Mouse (Mus musculus) limb, embryonic 12.5 days (tissue): ENCODE measurements at regions not wholly inside any gene's neighbourhood (a gene's known extent, or its start where the extent isn't known, plus 50 kb on each side); places are given as distances from the start of the nearest gene placed in this dataset.
A peak's percentile ranks its signal among the peaks of the same experiment; 100 is the strongest.

ENCODE experiments used
- ATAC-seq: fragments of 200-750 bp; cut with Nextera tagmentation; 2 replicates; pipeline ENCODE4 v1.8.0; 2017; ENCODE audit warnings: low read depth, moderate TSS enrichment; ENCODE audit not compliant: insufficient number of reproducible peaks, insufficient read depth, low FRiP score, low TSS enrichment
- H3K27ac ChIP-seq: fragments of 300-500 bp; sonication (generic); 2 replicates; pipeline ENCODE4 v1.5.1; 2016; ENCODE audit warnings: mild to moderate bottlenecking, moderate library complexity
- H3K27me3 ChIP-seq: fragments of 300-500 bp; sonication (generic); 2 replicates; pipeline ENCODE4 v1.6.1; 2016; ENCODE audit warnings: mild to moderate bottlenecking, moderate library complexity
- H3K36me3 ChIP-seq: fragments of 300-500 bp; sonication (generic); 2 replicates; pipeline ENCODE4 v1.6.1; 2016; ENCODE audit warnings: mild to moderate bottlenecking, moderate library complexity
- H3K4me1 ChIP-seq: fragments of 300-500 bp; sonication (generic); replicated peaks from 2 replicates; pipeline ENCODE4 v1.6.1; 2016
- H3K4me2 ChIP-seq: fragments of 300-500 bp; sonication (generic); 2 replicates; pipeline ENCODE4 v1.6.1; 2016; ENCODE audit warnings: mild to moderate bottlenecking, moderate library complexity
- H3K4me3 ChIP-seq: fragments of 300-500 bp; sonication (generic); replicated peaks from 2 replicates; pipeline ENCODE4 v1.5.1; 2016; ENCODE audit warnings: mild to moderate bottlenecking
- H3K9ac ChIP-seq: fragments of 300-500 bp; sonication (generic); replicated peaks from 2 replicates; pipeline ENCODE4 v1.6.1; 2016; ENCODE audit warnings: mild to moderate bottlenecking, moderate library complexity
- H3K9me3 ChIP-seq: fragments of 300-500 bp; sonication (generic); 2 replicates; pipeline ENCODE4 v1.6.1; 2016; ENCODE audit warnings: mild to moderate bottlenecking, moderate library complexity
- WGBS: fragments of 180-500 bp; shearing (Covaris S2); methylation state at CpG from one replicate; pipeline ENCODE4 v1.1.7; 2016; 5-methylcytosine and 5-hydroxymethylcytosine counted together

DNA sequence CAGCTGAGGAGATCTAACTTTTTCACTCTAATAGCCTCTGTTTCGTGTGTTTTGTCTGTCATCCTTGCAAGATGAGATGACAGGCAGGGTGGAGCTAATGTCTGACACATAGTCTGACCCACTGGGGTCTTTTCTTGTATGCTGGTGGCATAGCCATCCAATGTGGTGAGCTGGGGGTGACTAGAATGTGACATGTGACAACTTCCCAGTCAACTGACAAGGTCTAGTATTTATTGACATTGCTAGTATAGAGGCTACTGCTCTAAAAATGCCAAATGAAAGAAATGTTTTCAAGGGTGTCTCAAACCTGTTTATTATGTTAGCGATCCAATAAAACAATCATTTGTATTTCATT lies 228.3 kb downstream of the Otor start:
- no peaks in the 10 kb centered on the region for H3K9me3 ChIP-seq
- H3K36me3 ChIP-seq = no peaks in the 10 kb centered on the region
- no peak for ATAC-seq
- no peak overlapping the region for H3K27ac ChIP-seq
- H3K27me3 ChIP-seq = no peaks in the 10 kb centered on the region
- no peak overlapping the region for H3K4me3 ChIP-seq
- 76% methylated on average over 2 of the region's 2 CpGs for WGBS
- H3K9ac ChIP-seq = no peak overlapping the region
- no peak overlapping the region for H3K4me2 ChIP-seq
- no peaks in the 10 kb centered on the region for H3K4me1 ChIP-seq

DNA sequence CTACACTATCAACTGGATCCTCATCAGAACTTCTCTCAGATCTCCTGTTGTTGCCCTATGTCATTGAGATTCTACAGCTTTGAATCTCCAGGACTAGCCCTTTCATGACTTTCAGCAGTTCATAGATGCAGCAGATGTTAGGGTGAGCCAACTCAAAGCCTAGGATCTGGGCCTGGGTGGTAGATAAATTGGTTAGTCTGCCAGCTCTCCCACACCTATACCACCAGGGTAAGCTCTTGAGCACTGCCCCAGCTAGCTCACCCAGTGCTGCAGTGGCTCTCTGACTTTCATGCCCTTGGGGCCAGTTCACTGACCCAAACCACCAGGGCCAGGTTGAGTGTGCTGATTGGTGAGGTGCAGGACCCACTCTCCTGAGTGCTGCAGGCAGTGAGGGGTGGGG lies 220.5 kb upstream of the Pcsk2 start:
- Histone ChIP-seq H3K27ac (no peak overlapping the region), H3K4me2 (no peak overlapping the region), H3K36me3 (no peaks in the 10 kb centered on the region), H3K4me1 (no peaks in the 10 kb centered on the region), H3K27me3 (no peaks in the 10 kb centered on the region), H3K4me3 (no peak overlapping the region), H3K9ac (no peak overlapping the region), H3K9me3 (no peaks in the 10 kb centered on the region)
- no peak for ATAC-seq

DNA sequence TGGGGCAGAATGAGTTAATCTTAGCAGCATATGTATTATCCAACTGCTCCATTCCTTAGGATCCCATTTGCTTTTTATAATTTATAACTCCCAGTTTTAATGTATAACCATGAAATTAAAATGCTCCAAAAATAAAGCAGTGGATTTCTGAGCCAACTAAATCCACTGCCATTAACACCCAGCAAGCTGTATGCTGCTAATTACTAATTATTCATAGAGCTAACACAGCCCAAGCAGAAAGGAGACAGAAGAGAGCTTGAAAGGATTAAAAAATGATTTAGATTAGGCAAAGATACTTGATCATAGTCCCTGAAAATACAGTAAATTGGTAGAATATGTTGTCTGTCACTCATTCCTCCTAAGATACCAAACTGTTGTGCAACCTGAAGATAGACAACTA lies 213.9 kb upstream of the Pcsk2 start:
- H3K9me3 ChIP-seq = no peaks in the 10 kb centered on the region
- H3K27me3 ChIP-seq = no peaks in the 10 kb centered on the region
- no peak overlapping the region for H3K4me2 ChIP-seq
- H3K9ac ChIP-seq = no peak overlapping the region
- no peaks in the 10 kb centered on the region for H3K36me3 ChIP-seq
- H3K27ac ChIP-seq = no peak overlapping the region
- H3K4me3 ChIP-seq = no peak overlapping the region
- no peaks in the 10 kb centered on the region for H3K4me1 ChIP-seq
- ATAC-seq = no peak

DNA sequence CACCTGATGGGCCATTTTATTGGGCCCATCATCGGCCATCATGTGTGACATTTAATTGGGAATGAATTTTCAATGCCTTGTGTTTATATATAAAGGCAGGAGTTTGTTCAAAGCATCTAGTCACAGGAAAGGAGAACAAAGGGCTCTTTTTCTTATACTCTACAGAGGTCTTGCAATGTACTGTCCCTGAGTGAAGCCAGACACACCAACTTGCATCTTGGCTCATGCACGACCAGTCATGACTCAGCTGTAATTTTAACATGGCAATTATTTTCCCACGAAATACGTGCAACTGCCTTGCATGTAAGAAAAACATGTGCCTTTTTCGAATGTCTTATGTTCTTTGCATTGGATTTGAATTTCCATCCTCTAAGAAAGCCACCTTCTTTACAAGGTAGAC lies 205.6 kb upstream of the Pcsk2 start:
- peak overlapping the region; percentile 41; the same call in 1 of the 2 replicates for H3K27ac ChIP-seq
- H3K9me3 ChIP-seq = no peaks in the 10 kb centered on the region
- H3K4me1 ChIP-seq = peaks cover 8% of the 10 kb centered on the region
- 51% methylated on average over 5 of the region's 5 CpGs for WGBS
- no peaks in the 10 kb centered on the region for H3K27me3 ChIP-seq
- no peak overlapping the region for H3K4me3 ChIP-seq
- H3K4me2 ChIP-seq = no peak overlapping the region
- no peaks in the 10 kb centered on the region for H3K36me3 ChIP-seq
- H3K9ac ChIP-seq = no peak overlapping the region
- no peak for ATAC-seq

DNA sequence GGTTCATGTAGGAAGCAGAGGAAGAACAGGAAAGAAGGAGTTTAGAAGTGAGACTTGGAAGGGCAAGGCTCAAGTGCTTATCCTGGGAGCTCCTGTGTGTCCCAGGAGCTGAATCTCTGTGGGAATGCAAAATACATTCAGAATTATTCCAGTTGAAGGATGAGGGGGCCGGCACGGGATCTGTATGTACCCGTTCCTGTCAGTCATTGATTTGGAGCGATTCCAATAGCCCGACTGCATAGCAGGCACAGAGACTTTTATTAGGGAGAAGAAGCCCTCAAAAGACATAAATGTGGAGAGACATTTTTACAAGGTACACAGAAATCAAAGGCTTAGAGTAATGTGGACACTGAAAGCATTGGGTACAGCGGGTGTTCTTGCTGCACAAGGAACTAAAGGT lies 181.8 kb upstream of the Pcsk2 start:
- no peak overlapping the region for H3K27ac ChIP-seq
- no peaks in the 10 kb centered on the region for H3K9me3 ChIP-seq
- no peak overlapping the region for H3K4me2 ChIP-seq
- H3K4me3 ChIP-seq = no peak overlapping the region
- H3K27me3 ChIP-seq = no peaks in the 10 kb centered on the region; the same call in 1 of the 2 replicates
- WGBS = 85% methylated on average over 6 of the region's 6 CpGs
- H3K36me3 ChIP-seq = no peaks in the 10 kb centered on the region
- ATAC-seq = no peak
- no peaks in the 10 kb centered on the region for H3K4me1 ChIP-seq
- no peak overlapping the region for H3K9ac ChIP-seq

DNA sequence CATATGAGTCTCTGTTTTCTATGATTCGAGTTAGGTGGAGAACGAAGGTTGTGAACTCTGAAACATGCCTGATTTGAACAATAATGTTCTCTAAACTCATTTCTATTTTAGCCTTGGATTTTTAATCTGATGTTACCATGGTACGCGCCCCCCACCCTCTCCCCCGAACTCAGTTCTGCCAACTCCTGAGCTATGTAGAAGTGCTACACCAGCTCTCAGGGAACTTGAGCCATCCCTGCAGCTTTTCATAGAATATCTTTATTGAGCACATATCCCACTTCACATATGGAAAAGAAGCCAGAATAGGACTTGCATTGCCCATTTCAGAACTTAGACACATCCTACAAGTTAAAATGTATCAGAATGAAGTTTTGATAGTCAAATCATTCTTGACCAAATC lies 180.0 kb upstream of the Pcsk2 start:
- Histone ChIP-seq H3K4me2 (no peak overlapping the region), H3K27ac (no peak overlapping the region), H3K36me3 (no peaks in the 10 kb centered on the region)

More for the DNA sequence above, 180.0 kb upstream of the Pcsk2 start:
- 94% methylated on average over 5 of the region's 5 CpGs for WGBS
- ATAC-seq = no peak
- H3K27me3 ChIP-seq = no peaks in the 10 kb centered on the region; the same call in 1 of the 2 replicates
- H3K4me1 ChIP-seq = no peaks in the 10 kb centered on the region
- no peaks in the 10 kb centered on the region for H3K9me3 ChIP-seq
- H3K9ac ChIP-seq = no peak overlapping the region
- no peak overlapping the region for H3K4me3 ChIP-seq
